Mouse (Mus musculus) kidney, adult 10 weeks (tissue): Measurements from ENCODE around the gene Kctd2. TPM values are rescaled to one million over a fixed set of nuclear protein-coding genes. Genes with fewer than 3 reads are reported as not detected.

ENCODE experiments used
- polyA plus RNA-seq: library from polyadenylated mRNA; stranded (reverse); fragments of 350-450 nt; fragmentation: Illumina TruSeq; extraction: RNeasy Lipid Tissue Mini Kit (QIAGEN cat#74804); gene quantifications from one replicate; pipeline ENCODE4 v1.2.3, GENCODE M21; 2014; ENCODE audit warnings: low read depth, low replicate concordance

Kctd2 gene
- polyA plus RNA-seq, result 19.2 TPM

GRCm38 (mm10) chr11:115419531-115420237 is at the start of gene Kctd2, which contains the start of gene Atp5h:
Kctd2 (plus strand) TSS chr11:115420128.
Atp5h (minus strand) TSS chr11:115419962.

GRCm38 (mm10) chr11:115381743-115382539 is 38.0 kb upstream of the Kctd2 start, which contains the start of gene Cdr2l:
Cdr2l (plus strand) TSS chr11:115381916.

GRCm38 (mm10) chr11:115403338-115404124 is 16.4 kb upstream of the Kctd2 start, which contains the start of gene Mrpl58:
Mrpl58 (plus strand) TSS chr11:115403752.

GRCm38 (mm10) chr11:115439906-115440595 is 20.1 kb downstream of the Kctd2 start, which contains the start of gene Trim80:
Trim80 (plus strand) TSS chr11:115440545.

GRCm38 (mm10) chr11:115462243-115462891 is 42.4 kb downstream of the Kctd2 start, which contains the start of gene Slc16a5:
Slc16a5 (plus strand) TSS chr11:115462474.

GRCm38 (mm10) chr11:115475025-115475757 is 55.3 kb downstream of the Kctd2 start, which contains the start of gene Armc7:
Armc7 (plus strand) TSS chr11:115475667.

Other genes starting within 250 kb of the Kctd2 start
- 0.57 TPM for gene Tmem104, start 232.6 kb upstream of the Kctd2 start, polyA plus RNA-seq
- gene Nat9, start 232.3 kb upstream of the Kctd2 start, polyA plus RNA-seq, result 1.6 TPM
- gene Grin2c, start 152.9 kb upstream of the Kctd2 start, polyA plus RNA-seq, result not detected
- 2.1 TPM for gene Fdxr, start 143.1 kb upstream of the Kctd2 start, polyA plus RNA-seq
- 9.9 TPM for gene Fads6, start 122.5 kb upstream of the Kctd2 start, polyA plus RNA-seq
- not detected for gene Otop2, start 113.0 kb upstream of the Kctd2 start, polyA plus RNA-seq
- gene Ush1g, start 98.1 kb upstream of the Kctd2 start, polyA plus RNA-seq, result not detected
- gene Otop3, start 85.4 kb upstream of the Kctd2 start, polyA plus RNA-seq, result not detected
- gene Hid1, start 52.4 kb upstream of the Kctd2 start, polyA plus RNA-seq, result not detected
- gene Cdr2l, start 38.2 kb upstream of the Kctd2 start, polyA plus RNA-seq, result 0.12 TPM
- 21.0 TPM for gene Mrpl58, start 16.4 kb upstream of the Kctd2 start, polyA plus RNA-seq
- gene Atp5h, start 166 bp upstream of the Kctd2 start, polyA plus RNA-seq, result 905 TPM
- gene Trim80, start 20.4 kb downstream of the Kctd2 start, polyA plus RNA-seq, result not detected
- gene Slc16a5, start 42.3 kb downstream of the Kctd2 start, polyA plus RNA-seq, result 15.7 TPM
- 0.40 TPM for gene Armc7, start 55.5 kb downstream of the Kctd2 start, polyA plus RNA-seq
- 1.6 TPM for gene Nt5c, start 71.7 kb downstream of the Kctd2 start, polyA plus RNA-seq
- gene Jpt1, start 94.3 kb downstream of the Kctd2 start, polyA plus RNA-seq, result 5.1 TPM
- gene Sumo2, start 116.1 kb downstream of the Kctd2 start, polyA plus RNA-seq, result 1,030 TPM
- 17.7 TPM for gene Nup85, start 144.3 kb downstream of the Kctd2 start, polyA plus RNA-seq
- gene Mrps7, start 183.8 kb downstream of the Kctd2 start, polyA plus RNA-seq, result 9.5 TPM
- gene Gga3, start 183.9 kb downstream of the Kctd2 start, polyA plus RNA-seq, result 2.0 TPM
- gene Mif4gd, start 192.8 kb downstream of the Kctd2 start, polyA plus RNA-seq, result 23.9 TPM
- gene Slc25a19, start 208.2 kb downstream of the Kctd2 start, polyA plus RNA-seq, result 5.7 TPM